Mouse (Mus musculus) adrenal gland, adult 18-20 months (tissue): ENCODE results near the gene Tex14. TPM values are rescaled to one million over a fixed set of nuclear protein-coding genes. Genes with fewer than 3 reads are reported as not detected.
"Not testable (repeated sequence)": the region's sequence is repeated elsewhere in the genome, so short reads cannot be mapped to it uniquely, and the experiment has no call there.

Experiments used
- DNase-seq, 2 experiments: peaks; one replicate each; pipeline ENCODE4 v3.0.0; 2021 to 2022; ENCODE audit warnings: low spot score in 2 of 2
- total RNA-seq, 2 experiments: library from RNA; stranded (reverse); gene quantifications; 1 replicate in 1 of 2; 2 replicates in 1 of 2; pipeline ENCODE4 v1.2.3; 2021

Gene Tex14
- total RNA-seq, 2 experiments from 2014 or later, result 0.07 to 0.26 TPM

GRCm38 (mm10) chr11:87470807-87471698, 66.2 kb downstream of the Tex14 start:
- peak; percentile 53 to 61 for DNase-seq

GRCm38 (mm10) chr11:87471699-87471997, 66.8 kb downstream of the Tex14 start:
- DNase-seq, result not testable (repeated sequence)

GRCm38 (mm10) chr11:87472058-87472457, 67.2 kb downstream of the Tex14 start:
- not testable (repeated sequence) for DNase-seq

GRCm38 (mm10) chr11:87479172-87479571, 74.3 kb downstream of the Tex14 start:
- not testable (repeated sequence) for DNase-seq

- DNase-seq, result no peak
Observed at GRCm38 (mm10) chr11:87483796-87484326, 79.0 kb downstream of the Tex14 start.

GRCm38 (mm10) chr11:87488948-87489347, 84.1 kb downstream of the Tex14 start:
- no peak for DNase-seq

GRCm38 (mm10) chr11:87504690-87505214, 99.9 kb downstream of the Tex14 start:
- no peak for DNase-seq

GRCm38 (mm10) chr11:87506502-87506901, 101.6 kb downstream of the Tex14 start:
- no peak for DNase-seq

- DNase-seq, result no peak
Observed at GRCm38 (mm10) chr11:87507043-87507442, 102.2 kb downstream of the Tex14 start.

- DNase-seq, result peak in 1 of 2 experiments; percentile 18
Observed at GRCm38 (mm10) chr11:87519260-87519659, 114.4 kb downstream of the Tex14 start.

DNA sequence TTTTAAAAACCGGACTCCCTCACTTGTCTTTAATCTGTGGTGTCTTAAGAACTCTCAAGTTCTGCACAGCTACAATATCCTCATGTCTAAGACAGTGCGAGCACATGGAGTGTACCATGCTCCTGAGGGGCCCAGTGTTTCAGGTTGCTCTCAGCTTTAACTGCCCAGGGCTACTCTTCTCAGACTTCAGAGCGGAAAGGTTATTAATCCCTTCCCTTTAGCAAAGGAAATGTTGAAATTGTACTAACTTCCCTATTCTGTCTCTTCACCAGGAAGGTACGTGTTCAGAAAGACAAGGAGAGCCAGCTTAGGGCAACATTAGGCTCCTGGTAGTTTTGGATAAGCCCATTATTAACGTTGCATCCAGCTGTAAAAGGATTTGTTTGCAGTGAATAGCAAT, 118.6 kb downstream of the Tex14 start:
- no peak for DNase-seq

- DNase-seq, result no peak
Observed at GRCm38 (mm10) chr11:87523967-87524366, 119.1 kb downstream of the Tex14 start.

DNA sequence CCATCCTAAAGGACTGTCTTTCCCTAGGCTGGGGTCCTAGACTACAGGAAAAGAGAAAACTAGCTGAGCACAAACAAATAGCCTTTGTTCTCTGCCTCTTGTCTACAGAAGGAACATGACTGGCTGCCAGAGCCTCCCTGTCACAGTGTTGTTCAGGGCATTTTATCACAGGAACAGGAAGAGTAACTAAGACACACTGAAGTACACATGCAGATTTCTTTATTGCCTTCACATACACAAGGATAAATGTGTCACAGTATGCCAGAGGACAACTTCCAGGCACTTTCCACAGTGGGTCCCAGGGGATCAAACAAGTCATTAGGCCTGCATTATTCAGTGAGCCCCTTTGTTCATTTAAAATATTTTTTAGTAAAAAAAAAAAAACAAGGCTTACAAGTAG, 119.9 kb downstream of the Tex14 start:
- DNase-seq, result no peak

GRCm38 (mm10) chr11:87527364-87527763, 122.5 kb downstream of the Tex14 start:
- DNase-seq, result no peak

DNA sequence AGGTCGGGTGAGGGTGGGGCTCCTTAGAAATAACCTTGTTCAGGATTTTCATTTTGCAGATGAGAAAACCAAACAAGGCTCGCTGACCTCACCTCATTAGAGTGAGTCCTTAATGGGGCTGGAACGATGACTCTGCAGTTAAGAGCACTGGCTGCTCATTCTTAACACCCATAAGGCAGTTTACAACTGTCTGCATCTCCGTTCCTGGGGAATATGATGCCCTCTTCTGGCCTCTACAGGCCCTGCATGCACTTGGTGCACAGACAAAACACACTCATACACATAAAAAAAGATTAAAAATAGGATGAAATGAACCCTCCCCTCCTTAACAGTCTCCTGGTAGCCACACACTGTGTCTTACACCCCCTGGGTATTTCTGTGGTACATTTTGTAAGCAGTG, 123.1 kb downstream of the Tex14 start:
- DNase-seq, result no peak

DNA sequence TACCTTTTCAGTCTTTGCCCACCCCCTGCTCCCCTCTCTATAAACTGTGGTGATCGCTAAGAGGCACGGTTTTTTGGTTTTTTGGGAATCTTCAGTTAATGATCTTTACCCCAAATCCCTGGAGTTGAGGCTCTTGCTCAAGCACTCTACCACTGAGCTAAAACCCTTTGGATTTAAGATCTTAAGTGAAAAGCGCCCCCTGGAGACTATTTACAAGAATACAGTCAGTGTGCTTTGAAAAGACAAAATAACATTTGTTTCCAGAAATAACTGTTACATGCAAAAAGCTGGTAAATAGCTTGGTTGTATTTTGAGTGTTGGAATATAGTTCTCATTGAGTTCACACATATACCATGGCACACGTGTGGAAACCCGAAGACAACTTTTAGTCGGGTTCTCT, 126.8 kb downstream of the Tex14 start:
- DNase-seq, result no peak

DNA sequence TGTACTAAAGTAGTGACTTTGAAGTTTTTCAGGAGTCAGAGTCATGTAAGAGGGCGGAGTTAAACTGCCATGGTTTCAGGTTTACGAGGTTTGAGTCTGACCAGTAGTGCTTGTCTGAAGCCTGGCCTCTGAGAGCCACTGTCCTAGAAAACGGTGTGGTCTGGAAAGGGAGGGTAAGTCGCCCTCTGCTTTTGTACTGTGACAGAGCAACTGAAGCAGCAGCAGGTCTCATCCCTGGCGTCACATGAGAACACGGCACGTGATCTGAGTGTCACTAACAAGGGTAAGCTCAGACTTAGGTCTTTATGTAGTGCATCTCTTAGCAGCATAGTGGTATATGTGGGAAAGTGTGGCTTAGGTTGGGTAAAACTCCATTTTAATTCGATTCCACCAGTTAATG, 137.4 kb downstream of the Tex14 start:
- no peak for DNase-seq

GRCm38 (mm10) chr11:87542906-87543305, 138.0 kb downstream of the Tex14 start:
- no peak for DNase-seq

GRCm38 (mm10) chr11:87553342-87553741, 148.5 kb downstream of the Tex14 start:
- no peak for DNase-seq

GRCm38 (mm10) chr11:87554386-87554785, 149.5 kb downstream of the Tex14 start:
- no peak for DNase-seq

- DNase-seq, result no peak
Observed at GRCm38 (mm10) chr11:87555106-87555703, 150.3 kb downstream of the Tex14 start.

GRCm38 (mm10) chr11:87561208-87561607, 156.3 kb downstream of the Tex14 start:
- DNase-seq, result no peak
